Mouse (Mus musculus) stomach, embryonic 14.5 days (tissue): ENCODE results near the gene Hpf1. TPM values are rescaled to one million over a fixed set of nuclear protein-coding genes. Genes with fewer than 3 reads are reported as not detected.

Experiments used
- ATAC-seq: fragments of 200-750 bp; cut with Nextera tagmentation; 2 replicates; pipeline ENCODE4 v1.8.0; 2017; ENCODE audit warnings: low read depth, moderate TSS enrichment; ENCODE audit not compliant: insufficient number of reproducible peaks, insufficient read depth, low FRiP score
- H3K27ac ChIP-seq: fragments of 300-500 bp; sonication (generic); 2 replicates; pipeline ENCODE4 v1.5.1; 2014; ENCODE audit warnings: mild to moderate bottlenecking, low read length, moderate library complexity, mixed read lengths
- H3K27me3 ChIP-seq: fragments of 300-500 bp; sonication (generic); 2 replicates; pipeline ENCODE4 v1.6.1; 2014; ENCODE audit warnings: low read length, control low read depth, mixed read lengths; ENCODE audit not compliant: control insufficient read depth, insufficient read depth
- H3K36me3 ChIP-seq: fragments of 300-500 bp; sonication (generic); 2 replicates; pipeline ENCODE4 v1.6.1; 2014; ENCODE audit warnings: mild to moderate bottlenecking, control low read depth, low read length, moderate library complexity, mixed read lengths; ENCODE audit not compliant: control insufficient read depth, insufficient read depth
- H3K4me1 ChIP-seq: fragments of 300-500 bp; sonication (generic); 2 replicates; pipeline ENCODE4 v1.6.1; 2014; ENCODE audit warnings: low read length, control low read depth, mixed read lengths; ENCODE audit not compliant: control insufficient read depth, insufficient read depth
- H3K4me2 ChIP-seq: fragments of 300-500 bp; sonication (generic); replicated peaks from 2 replicates; pipeline ENCODE4 v1.6.1; 2014; ENCODE audit warnings: low read depth, low read length, control low read depth
- H3K4me3 ChIP-seq: fragments of 300-500 bp; sonication (generic); 2 replicates; pipeline ENCODE4 v1.5.1; 2014; ENCODE audit warnings: low read depth, low read length, control low read depth
- H3K9ac ChIP-seq: fragments of 300-500 bp; sonication (generic); replicated peaks from 2 replicates; pipeline ENCODE4 v1.6.1; 2014; ENCODE audit warnings: low read depth, mild to moderate bottlenecking, control low read depth, low read length, moderate library complexity, mixed read lengths
- H3K9me3 ChIP-seq: fragments of 300-500 bp; sonication (generic); 2 replicates; pipeline ENCODE4 v1.6.1; 2016; ENCODE audit warnings: low read depth, low read length, control low read depth; ENCODE audit not compliant: control insufficient read depth
- WGBS: fragments of 180-500 bp; shearing (Covaris S2); extraction: QIAGEN DNeasy Blood & Tissue Kit; methylation state at CpG from one replicate; pipeline ENCODE4 v1.1.7; 2014; 5-methylcytosine and 5-hydroxymethylcytosine counted together
- polyA plus RNA-seq: library from polyadenylated mRNA; unstranded; fragments of >200 nt; fragmentation: Nextera tagmentation; extraction: Ambion mirVana; gene quantifications from 2 replicates; pipeline ENCODE4 v1.2.1, GENCODE M21; 2014

Gene Hpf1
- polyA plus RNA-seq, 1 experiment from 2014 or later: 96.9 TPM

- H3K36me3 ChIP-seq: peaks cover 8% of the 10 kb centered on the region; the same call in 1 of the 2 replicates
- H3K27me3 ChIP-seq: no peaks in the 10 kb centered on the region
- peak overlapping the region; percentile 82; the same call in 1 of the 2 replicates for H3K4me2 ChIP-seq
- H3K9ac ChIP-seq: no peak overlapping the region
- ATAC-seq: no peak
- no peaks in the 10 kb centered on the region for H3K9me3 ChIP-seq
- H3K27ac ChIP-seq: no peak overlapping the region
- no peak overlapping the region for H3K4me3 ChIP-seq
- WGBS: 87% methylated on average over 11 of the region's 11 CpGs
- H3K4me1 ChIP-seq: peaks cover 10% of the 10 kb centered on the region
Measured at GRCm38 (mm10) chr8:60889131-60889842, 931 bp upstream of the Hpf1 start.

GRCm38 (mm10) chr8:60890520-60890874, 279 bp downstream of the Hpf1 start:
- H3K9me3 ChIP-seq: no peaks in the 10 kb centered on the region
- H3K27ac ChIP-seq: no peak overlapping the region
- H3K36me3 ChIP-seq: peaks cover 11% of the 10 kb centered on the region; the same call in 1 of the 2 replicates
- H3K27me3 ChIP-seq: no peaks in the 10 kb centered on the region
- peaks cover 10% of the 10 kb centered on the region for H3K4me1 ChIP-seq
- peak overlapping the region; percentile 82 for H3K4me2 ChIP-seq
- peak overlapping the region; percentile 70 for H3K4me3 ChIP-seq
- no peak for ATAC-seq
- 1% methylated on average over 23 of the region's 23 CpGs for WGBS
- peak overlapping the region; percentile 60 for H3K9ac ChIP-seq

GRCm38 (mm10) chr8:60891757-60892156, 1.5 kb downstream of the Hpf1 start:
- Histone ChIP-seq H3K9me3 (no peaks in the 10 kb centered on the region), H3K4me1 (peaks cover 10% of the 10 kb centered on the region), H3K4me2 (no peak overlapping the region), H3K4me3 (no peak overlapping the region), H3K9ac (no peak overlapping the region), H3K27ac (no peak overlapping the region), H3K27me3 (no peaks in the 10 kb centered on the region), H3K36me3 (peaks cover 12% of the 10 kb centered on the region; the same call in 1 of the 2 replicates)
- 89% methylated on average over 4 of the region's 4 CpGs for WGBS
- ATAC-seq: no peak

GRCm38 (mm10) chr8:60895878-60896277, 5.7 kb downstream of the Hpf1 start:
- WGBS: 85% methylated on average over 6 of the region's 6 CpGs
- Histone ChIP-seq H3K9ac (no peak overlapping the region), H3K36me3 (peaks cover 12% of the 10 kb centered on the region; the same call in 1 of the 2 replicates), H3K9me3 (no peaks in the 10 kb centered on the region), H3K27me3 (no peaks in the 10 kb centered on the region), H3K4me3 (no peak overlapping the region), H3K4me2 (no peak overlapping the region), H3K4me1 (peaks cover 9% of the 10 kb centered on the region), H3K27ac (no peak overlapping the region)
- no peak for ATAC-seq

GRCm38 (mm10) chr8:60900147-60900546, 9.9 kb downstream of the Hpf1 start:
- H3K4me3 ChIP-seq: no peak overlapping the region
- H3K4me1 ChIP-seq: no peaks in the 10 kb centered on the region
- H3K36me3 ChIP-seq: peaks cover 4% of the 10 kb centered on the region; the same call in 1 of the 2 replicates
- no peak for ATAC-seq
- WGBS: 86% methylated on average over 9 of the region's 9 CpGs
- no peak overlapping the region for H3K4me2 ChIP-seq
- no peaks in the 10 kb centered on the region for H3K9me3 ChIP-seq
- H3K27me3 ChIP-seq: no peaks in the 10 kb centered on the region
- H3K9ac ChIP-seq: no peak overlapping the region
- H3K27ac ChIP-seq: no peak overlapping the region

- Histone ChIP-seq H3K4me3 (no peak overlapping the region), H3K27ac (no peak overlapping the region), H3K27me3 (no peaks in the 10 kb centered on the region), H3K36me3 (peaks cover under 1% of the 10 kb centered on the region; the same call in 1 of the 2 replicates), H3K4me1 (no peaks in the 10 kb centered on the region), H3K9ac (no peak overlapping the region), H3K4me2 (no peak overlapping the region), H3K9me3 (no peaks in the 10 kb centered on the region)
- WGBS: 78% methylated on average over 4 of the region's 4 CpGs
- no peak for ATAC-seq
Measured at GRCm38 (mm10) chr8:60912081-60912480, 21.9 kb downstream of the Hpf1 start.

- Histone ChIP-seq H3K27me3 (no peaks in the 10 kb centered on the region), H3K4me2 (no peak overlapping the region), H3K4me3 (no peak overlapping the region), H3K9me3 (no peaks in the 10 kb centered on the region), H3K9ac (no peak overlapping the region), H3K36me3 (no peaks in the 10 kb centered on the region), H3K4me1 (no peaks in the 10 kb centered on the region), H3K27ac (no peak overlapping the region)
- ATAC-seq: no peak
- WGBS: 47% methylated on average over 10 of the region's 10 CpGs
Measured at GRCm38 (mm10) chr8:60912554-60912953, 22.3 kb downstream of the Hpf1 start.

GRCm38 (mm10) chr8:60919069-60919468, 28.9 kb downstream of the Hpf1 start:
- whole genome bisulfite sequencing: 79% methylated on average over 3 of the region's 3 CpGs
- H3K4me2 ChIP-seq: no peak overlapping the region
- H3K4me3 ChIP-seq: no peak overlapping the region
- no peak overlapping the region for H3K27ac ChIP-seq
- H3K27me3 ChIP-seq: no peaks in the 10 kb centered on the region
- H3K36me3 ChIP-seq: no peaks in the 10 kb centered on the region
- no peaks in the 10 kb centered on the region for H3K4me1 ChIP-seq
- H3K9ac ChIP-seq: no peak overlapping the region
- ATAC-seq: no peak
- no peaks in the 10 kb centered on the region for H3K9me3 ChIP-seq

- no peaks in the 10 kb centered on the region for H3K9me3 ChIP-seq
Measured at GRCm38 (mm10) chr8:60920176-60920575, 30.0 kb downstream of the Hpf1 start.

More at GRCm38 (mm10) chr8:60920176-60920575, 30.0 kb downstream of the Hpf1 start:
- 76% methylated on average over 4 of the region's 4 CpGs for WGBS
- ATAC-seq: no peak
- H3K4me1 ChIP-seq: no peaks in the 10 kb centered on the region
- H3K27me3 ChIP-seq: no peaks in the 10 kb centered on the region
- H3K4me2 ChIP-seq: no peak overlapping the region
- H3K36me3 ChIP-seq: no peaks in the 10 kb centered on the region
- H3K4me3 ChIP-seq: no peak overlapping the region
- H3K9ac ChIP-seq: no peak overlapping the region
- H3K27ac ChIP-seq: no peak overlapping the region
